Mouse (Mus musculus) forebrain, embryonic 11.5 days (tissue): ENCODE measurements around the gene Pcp4l1. TPM values are rescaled to one million over a fixed set of nuclear protein-coding genes. Genes with fewer than 3 reads are reported as not detected.

Source experiments
- ATAC-seq: fragments of 200-750 bp; cut with Nextera tagmentation; replicated peaks from 2 replicates; pipeline ENCODE4 v1.8.0; 2017; ENCODE audit warnings: moderate TSS enrichment; ENCODE audit not compliant: low FRiP score
- DNase-seq: peaks from one replicate; pipeline ENCODE4 v3.0.0-alpha.2; 2017; ENCODE audit warnings: low spot score
- H3K27ac ChIP-seq: fragments of 300-500 bp; sonication (generic); 2 replicates; pipeline ENCODE4 v1.5.1; 2014; ENCODE audit warnings: low read depth, low read length
- H3K27me3 ChIP-seq: fragments of 300-500 bp; sonication (generic); 2 replicates; pipeline ENCODE4 v1.6.1; 2014; ENCODE audit warnings: mild to moderate bottlenecking, low read length, mixed read lengths; ENCODE audit not compliant: control insufficient read depth, insufficient read depth
- H3K36me3 ChIP-seq: fragments of 300-500 bp; sonication (generic); 2 replicates; pipeline ENCODE4 v1.6.1; 2014; ENCODE audit warnings: mild to moderate bottlenecking, low read length, moderate library complexity, mixed read lengths; ENCODE audit not compliant: control insufficient read depth, insufficient read depth
- H3K4me1 ChIP-seq: fragments of 300-500 bp; sonication (generic); replicated peaks from 2 replicates; pipeline ENCODE4 v1.6.1; 2014; ENCODE audit warnings: low read length, mixed read lengths; ENCODE audit not compliant: control insufficient read depth, insufficient read depth
- H3K4me2 ChIP-seq: fragments of 300-500 bp; sonication (generic); 2 replicates; pipeline ENCODE4 v1.6.1; 2014; ENCODE audit warnings: low read depth, mild to moderate bottlenecking, low read length, moderate library complexity, mixed read lengths; ENCODE audit not compliant: severe bottlenecking
- H3K4me3 ChIP-seq: fragments of 300-500 bp; sonication (generic); 2 replicates; pipeline ENCODE4 v1.5.1; 2014; ENCODE audit warnings: low read depth, low read length
- H3K9ac ChIP-seq: fragments of 300-500 bp; sonication (generic); 2 replicates; pipeline ENCODE4 v1.6.1; 2014; ENCODE audit warnings: low read length
- H3K9me3 ChIP-seq: fragments of 300-500 bp; sonication (generic); 2 replicates; pipeline ENCODE4 v1.6.1; 2016; ENCODE audit warnings: low read length, mixed read lengths; ENCODE audit not compliant: control insufficient read depth
- WGBS: fragments of 180-500 bp; shearing (Covaris S2); extraction: QIAGEN DNeasy Blood & Tissue Kit; methylation state at CpG from one replicate; pipeline ENCODE4 v1.1.7; 2014; 5-methylcytosine and 5-hydroxymethylcytosine counted together
- polyA plus RNA-seq: library from polyadenylated mRNA; unstranded; fragments of >200 nt; fragmentation: Nextera tagmentation; extraction: Ambion mirVana; gene quantifications from 2 replicates; pipeline ENCODE4 v1.2.1, GENCODE M21; 2014

Gene Pcp4l1
- polyA plus RNA-seq, 1 experiment from 2014 or later = 7.3 TPM

- no peak overlapping the region for H3K4me2 ChIP-seq
- H3K9ac ChIP-seq = no peak overlapping the region
- no peaks in the 10 kb centered on the region for H3K36me3 ChIP-seq
- H3K9me3 ChIP-seq = no peaks in the 10 kb centered on the region
- no peak for ATAC-seq
- no peak for DNase-seq
- no peaks in the 10 kb centered on the region for H3K27me3 ChIP-seq
- no peak overlapping the region for H3K27ac ChIP-seq
- H3K4me1 ChIP-seq = peaks cover 2% of the 10 kb centered on the region; the same call in 1 of the 2 replicates
- 92% methylated on average over 18 of the region's 18 CpGs for WGBS
- H3K4me3 ChIP-seq = no peak overlapping the region
These were observed 20.3 kb upstream of the Pcp4l1 start for GRCm38 (mm10) chr1:171216241-171216955.

GRCm38 (mm10) chr1:171213801-171214496 is 17.9 kb upstream of the Pcp4l1 start, which contains the start of gene Nr1i3:
Gene Nr1i3, plus strand, starts transcription at chr1:171213970.
- no peaks in the 10 kb centered on the region for H3K36me3 ChIP-seq
- 71% methylated on average over 10 of the region's 10 CpGs for WGBS
- H3K4me2 ChIP-seq = no peak within 1 kb of the TSS
- H3K27me3 ChIP-seq = no peaks in the 10 kb centered on the region
- no peaks in the 10 kb centered on the region for H3K4me1 ChIP-seq
- no peak within 1 kb of the TSS for H3K27ac ChIP-seq
- H3K9me3 ChIP-seq = no peaks in the 10 kb centered on the region
- ATAC-seq (no peak), DNase-seq (no peak)
- no peak within 1 kb of the TSS for H3K9ac ChIP-seq
- no peak within 1 kb of the TSS for H3K4me3 ChIP-seq

DNA sequence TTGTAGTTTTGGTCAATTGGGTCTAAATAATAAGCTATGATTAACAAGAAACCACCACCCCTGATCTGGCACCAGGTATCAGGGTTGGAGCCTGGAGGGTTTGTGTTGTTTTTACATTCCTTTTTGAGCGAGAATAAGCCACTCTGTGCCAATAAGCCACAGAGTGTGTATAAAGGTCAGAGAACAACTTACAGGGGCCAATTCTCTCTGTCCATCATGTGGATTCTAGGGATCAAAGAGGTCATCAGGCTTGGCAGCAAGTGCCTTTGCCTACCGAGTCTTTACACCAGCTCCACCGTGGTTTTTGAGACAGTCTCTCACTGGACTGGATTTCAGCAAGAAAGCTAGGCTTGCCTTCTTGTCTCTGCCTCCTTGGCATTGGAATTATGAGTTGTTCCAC is 16.8 kb upstream of the Pcp4l1 start:
- Histone ChIP-seq H3K4me2 (no peak overlapping the region), H3K36me3 (no peaks in the 10 kb centered on the region), H3K9me3 (no peaks in the 10 kb centered on the region), H3K9ac (no peak overlapping the region), H3K27ac (no peak overlapping the region), H3K27me3 (no peaks in the 10 kb centered on the region), H3K4me3 (no peak overlapping the region), H3K4me1 (no peaks in the 10 kb centered on the region)
- 63% methylated on average over 3 of the region's 3 CpGs for WGBS
- ATAC-seq = no peak
- DNase-seq = no peak

DNA sequence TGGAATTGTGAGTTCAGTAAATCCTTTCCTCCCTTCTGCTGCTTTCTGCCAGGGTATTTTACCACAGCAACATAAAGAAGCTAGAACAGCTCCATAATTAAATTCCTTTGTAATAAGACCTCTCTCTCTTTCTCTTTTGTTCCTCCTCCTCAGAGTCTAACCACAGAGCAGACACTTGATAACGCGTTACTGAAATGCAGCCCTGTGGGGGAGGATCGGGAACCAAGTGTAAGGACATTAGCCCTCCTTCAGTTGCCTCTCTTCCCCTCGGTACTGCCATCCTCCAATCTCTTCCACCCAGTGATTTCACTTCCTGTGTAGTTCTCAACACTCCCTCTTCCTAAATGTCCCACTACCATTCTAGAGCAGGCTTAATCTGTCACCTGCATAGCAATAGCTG is 13.3 kb upstream of the Pcp4l1 start:
- no peak overlapping the region for H3K4me2 ChIP-seq
- H3K9ac ChIP-seq = no peak overlapping the region
- H3K36me3 ChIP-seq = no peaks in the 10 kb centered on the region
- ATAC-seq (no peak), DNase-seq (no peak)
- H3K9me3 ChIP-seq = no peaks in the 10 kb centered on the region
- no peaks in the 10 kb centered on the region for H3K4me1 ChIP-seq
- H3K27ac ChIP-seq = no peak overlapping the region
- H3K27me3 ChIP-seq = no peaks in the 10 kb centered on the region
- H3K4me3 ChIP-seq = no peak overlapping the region
- WGBS = 19% methylated on average over 4 of the region's 4 CpGs

DNA sequence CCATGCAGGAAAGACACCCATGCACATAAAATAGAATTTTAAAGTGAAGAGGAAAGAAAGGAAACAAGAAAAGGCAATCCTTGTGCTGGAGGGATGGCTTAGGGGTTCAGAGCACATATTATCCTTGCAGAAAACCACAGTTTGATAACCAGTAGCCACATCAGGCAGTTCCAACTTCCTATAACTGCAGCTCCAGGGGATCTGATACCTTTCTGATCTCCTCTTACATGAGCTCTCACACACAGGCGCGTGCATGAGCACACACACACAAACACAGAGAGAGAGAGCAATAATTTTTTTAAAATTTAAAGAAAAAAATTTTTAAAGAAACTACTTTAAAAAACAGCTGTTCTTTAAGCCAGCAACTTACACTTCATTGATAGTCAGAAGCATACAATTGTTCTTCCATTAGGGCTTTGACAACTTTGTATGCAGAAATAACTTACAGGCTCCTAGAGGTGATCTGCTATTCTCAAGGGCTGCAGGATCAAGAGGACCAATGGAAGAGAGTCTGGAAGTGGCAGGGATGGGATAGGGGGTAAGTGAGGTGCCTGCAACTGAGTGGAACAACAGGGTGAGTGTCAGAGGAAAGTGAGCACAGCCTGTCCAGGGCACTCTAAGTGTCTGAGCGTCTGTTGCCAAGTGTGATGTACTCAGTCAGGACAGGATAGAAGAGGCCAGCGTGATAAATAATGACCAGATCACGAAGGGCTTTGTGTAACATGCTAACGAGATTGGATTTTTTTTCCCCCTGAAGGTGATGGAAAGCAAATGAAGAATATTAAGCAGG is 9.8 kb upstream of the Pcp4l1 start:
- Histone ChIP-seq H3K27me3 (no peaks in the 10 kb centered on the region), H3K4me2 (no peak overlapping the region), H3K4me3 (no peak overlapping the region), H3K4me1 (no peaks in the 10 kb centered on the region), H3K27ac (no peak overlapping the region), H3K9me3 (no peaks in the 10 kb centered on the region), H3K36me3 (no peaks in the 10 kb centered on the region), H3K9ac (no peak overlapping the region)
- DNase-seq = no peak
- ATAC-seq = no peak
- 70% methylated on average over 6 of the region's 6 CpGs for WGBS

- no peaks in the 10 kb centered on the region for H3K36me3 ChIP-seq
- WGBS = 70% methylated on average over 7 of the region's 7 CpGs
- no peak overlapping the region for H3K27ac ChIP-seq
- ATAC-seq (no peak), DNase-seq (no peak)
- no peaks in the 10 kb centered on the region for H3K9me3 ChIP-seq
- no peak overlapping the region for H3K9ac ChIP-seq
- no peak overlapping the region for H3K4me3 ChIP-seq
- no peaks in the 10 kb centered on the region for H3K27me3 ChIP-seq
- H3K4me2 ChIP-seq = no peak overlapping the region
- H3K4me1 ChIP-seq = no peaks in the 10 kb centered on the region
These were observed 8.2 kb upstream of the Pcp4l1 start for GRCm38 (mm10) chr1:171204249-171204644.

DNA sequence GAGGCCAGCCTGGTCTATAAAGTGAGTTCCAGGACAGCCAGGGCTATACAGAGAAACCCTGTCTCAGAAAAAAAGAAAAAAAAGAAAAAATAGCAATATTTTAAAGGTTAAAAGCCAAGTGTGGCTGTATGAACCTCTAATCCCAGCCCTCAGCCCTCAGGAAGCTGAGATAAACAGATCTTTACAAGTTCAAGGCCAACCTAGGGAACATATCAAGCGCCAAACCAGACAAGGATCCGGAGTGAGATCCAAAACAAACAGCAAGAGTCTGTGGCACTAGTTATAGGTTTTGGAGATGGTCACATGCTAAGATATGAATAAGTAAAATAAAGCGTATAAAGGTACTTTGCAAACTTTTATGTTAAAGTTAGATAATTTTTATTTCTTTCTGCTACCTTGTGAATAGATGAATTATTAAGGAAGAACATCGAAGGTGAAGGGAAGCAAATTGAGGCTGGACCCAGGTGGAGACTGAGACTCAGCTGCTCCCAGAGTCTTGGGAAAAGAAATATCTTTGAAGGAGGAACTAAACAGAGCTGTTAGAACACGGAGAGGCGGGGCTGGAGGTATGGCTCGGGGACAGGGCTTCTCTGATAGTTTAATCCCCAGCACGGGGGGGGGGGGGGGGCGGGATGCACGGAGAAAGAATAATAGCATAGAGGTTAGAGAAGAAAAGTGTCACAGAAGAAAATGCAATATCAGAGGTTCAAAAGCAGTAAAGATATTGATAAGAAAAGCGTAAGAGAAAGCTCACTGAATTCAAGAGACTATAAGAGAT is 7.6 kb upstream of the Pcp4l1 start:
- Histone ChIP-seq H3K27me3 (no peaks in the 10 kb centered on the region), H3K4me2 (no peak overlapping the region), H3K4me1 (no peaks in the 10 kb centered on the region), H3K36me3 (no peaks in the 10 kb centered on the region), H3K4me3 (no peak overlapping the region), H3K9ac (no peak overlapping the region), H3K27ac (no peak overlapping the region), H3K9me3 (no peaks in the 10 kb centered on the region)
- WGBS = 60% methylated on average over 9 of the region's 11 CpGs
- DNase-seq (no peak), ATAC-seq (no peak)

- Histone ChIP-seq H3K36me3 (no peaks in the 10 kb centered on the region), H3K9me3 (no peaks in the 10 kb centered on the region), H3K27me3 (peaks cover 5% of the 10 kb centered on the region; the same call in 1 of the 2 replicates), H3K4me1 (0 out of 2 replicates have a peak, but pooled peaks cover 3% of the 10 kb centered on the region), H3K27ac (no peak overlapping the region), H3K9ac (no peak overlapping the region), H3K4me3 (no peak overlapping the region), H3K4me2 (no peak overlapping the region)
- ATAC-seq = no peak
- no peak for DNase-seq
- 95% methylated on average over 1 of the region's 1 CpGs for WGBS
These were observed 4.7 kb upstream of the Pcp4l1 start for GRCm38 (mm10) chr1:171200769-171201168.
